Mouse (Mus musculus) T-helper 1 cell (primary cell): Measurements from ENCODE around the gene Klk6.

Source experiments
- in situ Hi-C: fragments of 300-600 bp; cut with MboI, MseI; formaldehyde crosslinking; loops from one replicate; pipeline ENCODE4 v1.15.1; 2025; ENCODE audit warnings: high pct_unique_total_duplicates

Gene Klk6

GRCm38 (mm10) chr7:43821581-43821980, 2.7 kb upstream of the Klk6 start:
- in situ Hi-C loops: no loop called here

- in situ Hi-C loops: no loop called here
Measured at GRCm38 (mm10) chr7:43826056-43826455, 1.8 kb downstream of the Klk6 start.

- in situ Hi-C loops: no loop called here
Measured at GRCm38 (mm10) chr7:43827706-43828105, 3.4 kb downstream of the Klk6 start.

GRCm38 (mm10) chr7:43829006-43829405, 4.7 kb downstream of the Klk6 start:
- in situ Hi-C loops: no loop called here

- in situ Hi-C loops: no loop called here
Measured at GRCm38 (mm10) chr7:43841701-43842100, 17.4 kb downstream of the Klk6 start, which contains the start of gene Klk5. Gene Klk5, plus strand, starts transcription at chr7:43841971.

- in situ Hi-C loops: no loop called here
Measured at GRCm38 (mm10) chr7:43843801-43844200, 19.5 kb downstream of the Klk6 start.

- in situ Hi-C loops: no loop called here
Measured at GRCm38 (mm10) chr7:43851616-43852015, 27.3 kb downstream of the Klk6 start.

- in situ Hi-C loops: no loop called here
Measured at GRCm38 (mm10) chr7:43854642-43855380, 30.5 kb downstream of the Klk6 start.

- in situ Hi-C loops: no loop called here
Measured at GRCm38 (mm10) chr7:43855709-43856108, 31.4 kb downstream of the Klk6 start.

- in situ Hi-C loops: no loop called here
Measured at GRCm38 (mm10) chr7:43856307-43856706, 32.0 kb downstream of the Klk6 start.

GRCm38 (mm10) chr7:43857501-43857900, 33.2 kb downstream of the Klk6 start:
- in situ Hi-C loops: no loop called here

GRCm38 (mm10) chr7:43860411-43860810, 36.1 kb downstream of the Klk6 start:
- in situ Hi-C loops: no loop called here

- in situ Hi-C loops: no loop called here
Measured at GRCm38 (mm10) chr7:43873237-43873636, 48.9 kb downstream of the Klk6 start.

- in situ Hi-C loops: no loop called here
Measured at GRCm38 (mm10) chr7:43873674-43874073, 49.4 kb downstream of the Klk6 start.

- in situ Hi-C loops: no loop called here
Measured at GRCm38 (mm10) chr7:43874868-43875375, 50.6 kb downstream of the Klk6 start.

GRCm38 (mm10) chr7:43876444-43876843, 52.1 kb downstream of the Klk6 start:
- in situ Hi-C loops: no loop called here

- in situ Hi-C loops: no loop called here
Measured at GRCm38 (mm10) chr7:43878281-43878680, 54.0 kb downstream of the Klk6 start.

GRCm38 (mm10) chr7:43880912-43881311, 56.6 kb downstream of the Klk6 start, which contains the start of gene Klk4:
Gene Klk4, plus strand, starts transcription at chr7:43881160.
- in situ Hi-C loops: no loop called here
